Mouse (Mus musculus): ENCODE data around the gene Il21r.

Gene Il21r

DNA sequence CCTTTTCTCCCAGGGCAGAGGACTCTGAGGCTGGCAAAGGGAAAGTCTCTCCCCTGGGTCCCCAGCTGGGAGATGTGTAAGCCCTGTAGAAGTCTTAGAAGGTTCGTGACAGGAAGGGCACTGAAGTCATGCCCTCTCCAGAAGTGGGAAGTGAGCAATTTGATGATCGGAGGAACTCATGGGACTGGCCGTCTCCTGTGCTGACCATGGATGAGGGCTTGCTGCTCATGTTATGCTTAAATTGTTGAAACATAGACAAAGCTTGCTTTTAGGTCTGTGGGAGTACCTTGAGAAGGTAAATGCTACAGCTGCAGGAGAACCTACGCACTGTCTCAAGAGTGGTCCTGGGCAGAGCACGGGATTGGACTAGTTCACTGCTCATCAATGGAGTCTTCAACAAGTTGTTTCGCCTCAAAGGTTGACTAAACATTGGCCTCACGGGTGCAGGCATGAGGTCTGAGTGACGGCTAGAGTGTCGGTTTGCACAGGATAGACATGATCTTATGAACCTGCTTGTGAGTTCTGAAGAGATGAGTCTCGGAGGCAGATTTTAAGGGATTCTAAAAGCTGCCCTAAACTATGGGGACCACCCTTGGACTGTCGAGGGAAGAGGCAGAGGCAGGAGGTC lies 1.3 kb upstream of the Il21r start:
- no peak for DNase-seq

DNA sequence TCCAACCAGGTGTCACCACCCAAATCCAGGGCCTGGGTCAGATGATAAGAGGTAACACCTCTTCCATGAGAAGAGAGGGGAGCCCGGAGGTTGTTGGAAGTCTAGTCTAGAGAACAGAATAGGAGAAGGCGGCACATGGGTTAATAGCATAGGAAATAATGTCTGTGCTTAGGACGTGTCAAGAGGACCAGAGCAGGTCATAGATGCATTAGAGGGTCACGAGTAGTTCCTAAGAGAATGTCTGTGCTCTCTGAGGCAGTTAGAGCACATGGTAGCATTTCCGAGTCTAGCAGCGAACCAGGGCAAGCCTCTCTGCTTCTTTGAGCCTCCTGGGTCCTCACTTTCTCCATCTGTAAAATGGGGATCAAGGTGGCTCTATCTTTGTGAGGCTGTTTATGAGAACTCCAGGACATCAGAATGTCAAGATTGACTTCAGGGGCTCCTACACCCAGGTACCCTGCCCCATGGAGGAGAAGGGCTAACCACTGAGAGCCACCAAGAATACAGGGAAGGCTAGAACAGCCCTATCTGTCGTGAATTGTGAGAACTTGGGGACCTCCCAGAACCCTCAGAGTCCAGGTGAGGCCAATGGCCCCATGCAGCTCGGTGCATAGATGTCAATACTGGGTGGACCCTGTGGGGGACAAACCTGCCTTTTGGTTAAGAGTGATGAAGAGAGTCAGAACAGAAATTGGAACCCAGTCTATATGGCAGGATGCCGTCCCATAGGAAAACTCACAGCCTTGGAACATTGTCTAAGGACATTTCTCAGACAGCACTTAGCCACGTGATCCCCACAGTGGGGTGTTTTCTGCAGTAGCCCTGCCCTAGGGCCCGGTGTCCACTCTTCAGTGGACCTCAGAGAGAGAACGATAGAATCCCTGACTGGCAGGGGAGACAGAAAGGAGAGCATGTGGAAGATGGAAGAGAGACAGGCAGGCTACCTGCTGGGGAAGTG lies 1.4 kb downstream of the Il21r start:
- no peak for DNase-seq

DNA sequence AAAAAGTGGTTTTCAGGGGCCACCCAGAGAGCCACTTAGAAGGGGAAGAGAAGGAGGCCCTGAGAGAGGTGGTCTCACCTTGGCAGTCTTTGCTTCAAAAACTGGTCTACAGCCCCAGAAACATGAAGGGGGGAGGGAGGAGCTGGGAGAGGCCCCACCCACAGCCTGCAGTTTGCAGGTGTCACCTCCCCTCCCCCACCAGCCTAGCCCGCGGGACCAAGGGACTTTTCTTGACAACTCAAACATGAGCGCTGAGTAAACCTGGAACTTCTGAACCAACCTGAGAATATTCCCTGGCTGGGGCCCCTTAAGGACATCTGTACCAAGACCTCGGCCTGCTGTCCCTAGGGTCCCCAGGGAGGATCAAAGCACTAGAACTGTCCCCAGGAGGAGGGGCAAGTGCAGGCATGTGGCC lies 2.5 kb downstream of the Il21r start:
- DNase-seq, result no peak

DNA sequence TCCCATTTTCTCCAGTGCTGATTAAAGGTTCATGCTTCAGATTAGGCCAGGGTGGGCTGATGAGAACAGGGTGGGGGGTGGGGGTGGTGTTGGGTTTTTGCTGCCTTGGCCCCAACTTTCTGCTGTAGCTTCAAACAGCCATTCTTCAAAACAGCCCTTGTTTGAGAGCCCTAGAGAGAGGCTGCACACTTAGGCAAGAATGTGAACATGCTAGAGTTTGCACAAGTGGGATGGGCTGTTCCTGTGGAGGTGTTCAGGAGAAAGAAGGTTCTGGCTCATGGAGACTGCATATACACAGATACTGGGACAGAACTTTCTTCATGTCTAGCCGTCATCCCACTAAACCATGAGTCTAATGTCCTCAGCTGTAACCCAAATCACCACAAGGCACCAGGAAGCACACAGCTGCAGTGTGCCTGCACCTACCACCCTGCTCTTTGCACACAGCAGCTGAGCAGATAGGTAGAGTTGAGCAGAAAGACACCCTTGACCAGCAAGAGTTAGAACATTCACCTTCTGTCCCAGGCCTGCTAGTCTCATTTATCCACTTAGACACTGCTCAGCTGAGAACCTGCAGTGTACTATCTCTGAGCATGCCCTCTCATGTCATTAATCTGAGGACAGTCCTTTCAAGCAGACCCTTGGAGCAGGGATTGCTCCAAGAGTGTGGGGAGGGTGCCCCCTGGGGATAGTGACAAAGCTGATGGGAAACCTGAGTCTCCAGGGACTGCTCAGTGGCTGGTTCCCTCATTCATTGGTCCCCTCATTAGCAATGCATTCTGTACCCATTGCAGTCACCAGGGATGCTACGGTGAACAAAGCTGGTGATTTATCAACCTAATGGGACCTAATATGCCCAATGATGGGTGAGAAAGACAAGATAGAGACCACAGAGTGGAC lies 3.3 kb downstream of the Il21r start:
- DNase-seq, result no peak

DNA sequence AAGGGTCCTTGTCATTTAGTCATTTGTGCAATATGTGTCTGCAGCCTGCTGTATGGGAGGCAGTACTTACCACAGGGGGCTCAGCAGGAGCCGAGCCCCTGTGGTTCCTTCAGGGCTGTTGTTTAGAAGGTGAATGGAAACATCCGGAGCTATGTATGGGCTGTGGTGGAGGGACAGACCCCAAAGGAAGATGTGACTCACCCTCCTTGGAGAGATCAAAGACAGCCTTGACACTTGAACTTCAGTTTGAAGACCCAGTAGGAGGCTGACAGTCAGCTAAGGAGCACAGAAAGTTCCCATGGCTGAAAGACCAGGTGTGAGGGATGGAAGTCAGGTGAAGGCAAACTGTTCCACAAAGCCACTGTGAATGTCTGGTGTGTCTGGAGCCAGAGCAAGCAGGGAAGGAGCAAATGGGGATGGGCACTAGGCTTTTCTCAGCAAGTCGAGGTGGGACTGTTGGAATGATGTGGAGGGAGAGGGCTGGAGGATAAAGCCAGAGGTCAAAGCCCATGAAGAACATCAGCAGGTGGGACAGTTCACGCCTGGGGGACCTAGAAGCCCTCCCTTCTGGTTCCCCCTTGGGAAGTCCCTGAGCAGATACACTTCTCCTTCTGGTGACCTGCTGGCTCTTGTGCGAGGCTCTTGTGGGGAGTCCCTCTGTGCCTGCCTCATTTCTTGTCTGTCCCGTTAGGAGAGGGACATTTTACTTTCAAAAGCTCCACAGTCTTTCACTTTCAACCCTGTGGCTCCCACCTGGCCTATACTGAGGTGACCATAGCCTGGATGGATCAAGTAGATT lies 4.4 kb downstream of the Il21r start:
- DNase-seq, result no peak

DNA sequence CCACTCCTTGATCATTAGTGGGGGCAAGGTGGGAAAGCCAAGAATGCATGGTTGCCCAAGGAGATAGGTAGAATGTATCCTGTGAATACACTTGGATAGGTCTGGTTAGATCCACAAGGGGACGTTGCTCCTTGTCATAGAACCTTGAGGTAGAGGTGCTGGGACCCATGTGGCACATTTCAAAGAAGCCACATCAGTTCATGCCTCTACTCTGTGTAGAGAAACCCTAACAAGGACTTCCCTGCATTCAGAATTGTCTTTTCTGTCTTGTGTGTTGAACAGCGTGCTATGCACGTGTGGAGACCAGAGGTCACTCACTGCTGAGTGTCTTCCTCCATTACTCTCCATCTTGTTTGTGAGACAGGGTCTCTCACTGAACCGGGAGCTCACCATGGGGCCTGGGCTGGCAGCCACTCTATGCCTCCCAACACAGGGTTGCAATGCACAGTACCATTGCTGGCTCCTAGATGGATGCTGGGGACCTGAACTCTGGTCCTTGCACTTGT lies 5.0 kb downstream of the Il21r start:
- no peak for DNase-seq

DNA sequence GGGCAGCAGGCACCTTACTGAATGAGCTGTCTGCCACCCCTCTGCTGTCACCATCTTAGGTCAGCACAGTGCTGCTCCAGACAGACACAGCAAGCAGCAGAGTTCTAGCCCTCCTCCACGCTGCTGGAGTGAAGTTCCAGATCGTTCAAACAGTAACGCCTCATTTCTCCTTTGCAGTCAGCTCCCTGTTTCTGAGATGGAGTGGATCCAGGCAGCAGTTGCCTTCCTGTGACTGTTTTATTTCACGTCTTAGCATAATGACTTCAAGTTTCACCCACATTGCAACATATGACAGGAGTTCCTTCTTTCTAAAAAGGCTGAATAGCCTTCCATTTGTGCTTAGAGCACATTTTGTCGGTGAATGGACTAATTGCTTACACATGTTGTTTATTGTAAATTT lies 10.3 kb downstream of the Il21r start:
- DNase-seq, result no peak

DNA sequence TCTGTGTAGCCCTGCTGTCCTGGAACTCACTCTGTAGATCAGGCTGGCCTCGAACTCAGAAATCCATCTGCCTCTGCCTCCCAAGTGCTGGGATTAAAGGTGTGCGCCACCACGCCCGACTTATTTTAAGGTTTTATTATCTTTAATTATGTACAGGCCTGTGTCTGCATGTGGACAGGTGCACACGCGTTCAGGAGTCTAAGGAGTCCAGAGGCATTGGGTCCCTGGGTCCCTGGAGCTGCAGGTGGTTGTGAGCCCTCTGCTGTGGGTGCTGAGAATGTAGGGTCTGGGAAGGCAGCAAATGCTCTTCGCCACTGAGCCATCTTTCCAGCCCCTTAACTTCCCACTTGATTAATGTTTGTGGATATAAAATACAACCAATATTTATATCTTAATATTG lies 12.2 kb downstream of the Il21r start:
- DNase-seq, result no peak

DNA sequence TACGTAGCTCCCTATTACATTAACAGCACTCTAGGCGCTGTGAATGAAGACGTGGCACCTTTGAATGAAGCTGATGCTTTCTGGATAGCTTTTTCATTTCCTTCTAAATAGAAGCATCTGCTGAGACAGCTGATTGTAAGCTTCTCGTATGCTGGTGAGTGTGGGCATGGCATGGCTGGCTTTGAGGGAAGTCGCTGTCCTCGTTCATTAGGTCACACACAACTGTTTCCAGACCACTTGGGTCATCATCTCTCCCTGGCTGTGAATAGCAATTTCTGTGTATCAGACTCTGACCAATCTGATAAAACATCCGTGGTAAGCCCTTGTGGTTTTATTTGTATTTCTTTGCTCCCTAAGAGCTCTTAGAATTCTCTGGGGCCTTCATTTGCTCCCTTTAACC lies 14.8 kb downstream of the Il21r start:
- DNase-seq, result no peak

DNA sequence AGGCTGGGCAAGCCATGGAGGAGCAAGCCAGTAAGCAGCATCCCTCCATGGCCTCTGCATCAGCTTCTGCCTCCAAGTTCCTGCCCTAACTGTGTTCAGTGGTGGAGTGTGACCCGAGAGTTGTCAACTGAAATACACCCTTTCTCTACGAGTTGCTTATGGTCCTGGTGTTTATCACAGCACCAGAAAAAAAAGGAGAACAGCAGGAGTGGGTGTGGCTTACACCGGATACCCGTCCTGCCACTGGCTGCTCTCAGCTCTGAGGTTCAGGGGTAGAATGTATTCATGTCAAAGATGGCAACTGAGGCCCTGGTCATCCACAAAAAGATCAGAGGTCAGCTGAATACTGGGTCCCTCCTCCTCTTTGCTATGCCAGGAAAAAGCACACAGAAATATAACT lies 16.8 kb downstream of the Il21r start:
- DNase-seq, result no peak

DNA sequence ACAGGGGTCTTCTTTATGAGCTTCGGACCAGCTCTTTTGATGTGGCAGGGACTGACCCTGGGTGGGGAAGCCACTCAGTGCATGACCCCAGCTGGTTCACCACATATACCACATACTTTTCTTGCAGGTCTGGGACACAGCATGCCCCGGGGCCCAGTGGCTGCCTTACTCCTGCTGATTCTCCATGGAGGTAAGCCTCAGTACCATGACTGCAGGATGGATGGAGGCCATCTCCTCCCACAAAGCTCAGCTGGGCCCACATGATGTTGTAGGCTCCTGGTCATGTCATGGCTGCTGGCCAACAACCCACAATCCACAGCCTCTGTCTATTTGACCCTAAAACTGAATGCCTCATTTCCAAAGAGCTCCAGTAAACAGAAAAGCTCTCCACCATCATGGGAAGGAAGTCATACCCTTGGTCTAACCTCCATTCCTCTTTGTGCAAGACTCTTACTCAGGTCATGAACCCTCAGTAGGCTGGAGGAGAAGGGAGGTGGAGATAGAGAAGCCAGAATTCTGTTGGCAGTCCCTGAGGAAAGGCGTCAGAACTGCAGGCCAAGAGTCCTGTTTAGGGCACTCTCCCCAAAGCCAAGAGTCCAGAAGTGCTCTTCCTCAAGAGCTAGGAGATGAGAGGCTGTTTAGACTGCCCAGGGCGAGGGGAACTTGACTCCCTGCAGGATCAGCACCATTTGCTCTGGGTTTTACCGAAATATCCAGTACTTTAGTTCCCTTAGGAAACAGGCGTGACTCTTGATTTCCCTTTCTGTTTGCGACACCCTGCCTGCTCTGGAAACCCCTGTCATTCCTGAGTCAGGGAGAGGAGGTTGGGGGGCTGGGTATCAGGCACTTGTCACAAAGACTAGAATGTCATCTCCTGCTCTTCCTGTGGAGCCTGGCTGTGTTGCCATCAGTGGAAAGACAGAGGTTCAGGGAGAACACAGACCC lies 19.8 kb downstream of the Il21r start:
- no peak for DNase-seq

DNA sequence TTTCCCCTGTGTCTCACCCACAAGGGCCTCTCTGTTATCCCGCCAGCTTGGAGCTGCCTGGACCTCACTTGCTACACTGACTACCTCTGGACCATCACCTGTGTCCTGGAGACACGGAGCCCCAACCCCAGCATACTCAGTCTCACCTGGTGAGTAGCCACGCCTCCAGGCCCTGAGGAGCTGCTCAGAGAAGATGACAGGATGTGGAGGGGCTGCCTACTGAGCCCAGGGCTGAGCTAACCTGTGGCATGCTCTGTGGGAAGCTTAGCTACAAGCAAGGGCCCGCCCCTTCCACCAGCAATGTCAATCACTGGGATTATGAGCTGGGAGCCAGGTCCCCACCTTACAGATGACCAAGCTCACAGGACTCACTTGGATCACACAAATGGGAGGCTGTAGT lies 22.0 kb downstream of the Il21r start:
- no peak for DNase-seq

DNA sequence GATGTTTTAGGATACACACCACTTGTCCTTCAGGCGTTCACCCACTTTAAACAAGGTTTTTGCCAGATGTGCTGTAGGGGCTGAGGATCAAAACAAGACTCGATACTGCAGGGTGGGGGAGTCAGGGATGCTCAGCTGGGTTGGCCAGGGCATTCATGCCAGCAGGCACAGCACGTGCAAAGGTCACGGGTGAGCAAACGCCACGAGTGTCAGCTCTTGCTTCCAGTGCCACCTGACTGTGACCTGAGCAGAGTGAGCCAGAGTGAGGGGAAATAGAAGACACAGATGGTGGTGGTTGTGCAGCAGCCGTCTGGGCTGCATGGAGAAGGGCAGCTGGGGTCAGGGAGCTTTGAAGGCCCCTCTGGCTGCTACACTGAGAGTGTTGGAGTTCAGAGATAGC lies 22.6 kb downstream of the Il21r start:
- DNase-seq, result no peak

DNA sequence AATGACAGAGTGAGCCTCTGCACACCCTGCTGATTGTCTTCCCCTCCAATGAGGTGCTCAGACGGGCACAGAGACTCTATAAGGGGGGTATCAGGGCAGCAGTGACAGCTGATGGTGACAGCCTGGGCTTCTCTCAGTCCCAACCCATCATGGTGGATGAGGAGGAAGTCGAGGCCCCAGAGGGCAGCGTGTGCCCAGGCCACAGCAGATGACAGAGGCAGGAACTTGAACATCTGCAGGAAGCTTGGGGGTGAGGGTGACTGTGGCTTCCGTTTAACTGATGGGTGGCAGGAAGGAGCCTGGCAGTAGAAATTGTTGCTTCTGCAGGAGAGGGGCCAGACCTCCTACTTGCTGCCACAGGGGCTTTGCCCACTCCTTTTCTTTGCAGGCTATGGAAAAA lies 27.1 kb downstream of the Il21r start:
- peak; percentile 47 for DNase-seq

DNA sequence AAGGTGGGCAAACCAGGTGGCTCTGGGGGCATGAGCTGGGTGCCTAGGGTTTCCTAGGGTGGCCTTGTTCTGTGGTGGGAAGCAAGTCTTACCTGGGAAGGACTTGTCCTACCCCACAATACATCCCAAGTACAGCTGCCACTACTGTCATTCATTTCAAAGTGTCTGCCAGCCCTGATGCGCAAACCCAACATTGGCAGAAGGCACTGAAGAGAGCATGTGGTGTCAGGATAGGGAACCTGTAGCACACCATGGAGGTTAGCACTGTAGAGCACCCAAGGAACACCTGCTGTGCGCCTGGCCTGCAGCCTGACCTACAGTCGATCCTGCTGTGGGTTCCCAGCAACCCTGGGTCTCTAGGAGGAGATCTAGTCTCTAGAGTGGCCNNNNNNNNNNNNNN lies 27.8 kb downstream of the Il21r start:
- no peak for DNase-seq

DNA sequence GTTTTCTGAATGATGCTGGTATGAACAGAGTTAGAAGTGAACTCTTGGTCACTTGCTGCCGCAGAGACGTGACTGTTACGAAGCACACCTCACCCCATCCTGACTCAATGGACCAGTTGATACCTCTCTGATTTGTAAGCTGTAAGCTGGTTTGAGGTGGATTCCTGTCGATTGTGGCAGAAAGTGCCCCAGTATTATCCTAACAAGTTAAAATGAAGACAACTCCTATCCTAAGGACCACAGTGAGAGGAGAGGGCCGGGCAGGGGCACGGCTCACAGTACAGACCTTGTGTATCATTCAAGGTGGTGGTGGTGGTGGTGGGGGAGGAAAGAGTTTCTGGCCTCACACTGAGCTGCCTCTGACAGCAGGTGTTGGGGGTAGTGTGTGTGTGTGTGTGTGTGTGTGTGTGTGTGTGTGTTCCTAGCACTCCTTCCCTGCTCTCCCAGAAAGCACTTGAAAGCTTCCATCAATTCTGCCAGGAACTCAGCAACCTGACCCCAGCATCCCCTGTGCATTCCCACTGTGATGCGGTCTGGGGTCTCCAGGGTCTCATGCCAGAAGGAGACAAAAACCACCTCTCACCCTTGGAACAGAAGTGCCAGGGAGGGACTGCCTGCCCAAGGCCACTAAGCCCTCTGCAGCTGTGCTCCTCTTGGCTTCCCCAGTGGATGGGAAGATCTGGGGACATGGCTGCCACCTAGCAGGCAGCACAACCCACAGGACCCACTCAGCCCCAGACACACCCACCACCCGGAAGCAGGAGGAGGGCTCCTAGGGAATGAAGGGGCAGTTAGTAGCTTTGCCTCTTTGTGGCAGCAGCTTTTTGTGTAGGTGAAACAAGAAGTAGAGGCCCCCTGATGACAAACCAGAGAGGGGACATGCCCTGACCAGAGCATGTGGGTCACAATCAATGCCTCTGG lies 34.3 kb downstream of the Il21r start:
- DNase-seq, result no peak

DNA sequence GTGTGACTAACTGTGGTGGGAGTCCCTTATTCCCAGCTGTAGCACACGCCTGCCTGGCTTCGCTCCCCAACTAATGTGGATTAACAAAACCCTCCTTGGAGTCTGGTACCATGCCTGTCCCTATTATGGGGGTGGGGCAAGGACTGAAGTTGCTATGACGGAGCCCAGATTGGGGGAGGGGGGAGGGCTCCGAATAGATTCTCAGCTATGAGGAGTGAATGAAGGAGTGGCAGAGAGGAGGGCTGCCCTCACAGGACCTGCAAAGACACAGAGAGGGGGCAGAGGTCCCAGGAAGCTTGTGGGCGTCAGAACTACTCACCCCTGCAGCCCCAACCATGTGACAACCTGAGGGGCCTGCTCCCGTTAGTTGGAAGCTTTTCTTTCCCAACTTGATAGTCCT lies 35.1 kb downstream of the Il21r start:
- no peak for DNase-seq

DNA sequence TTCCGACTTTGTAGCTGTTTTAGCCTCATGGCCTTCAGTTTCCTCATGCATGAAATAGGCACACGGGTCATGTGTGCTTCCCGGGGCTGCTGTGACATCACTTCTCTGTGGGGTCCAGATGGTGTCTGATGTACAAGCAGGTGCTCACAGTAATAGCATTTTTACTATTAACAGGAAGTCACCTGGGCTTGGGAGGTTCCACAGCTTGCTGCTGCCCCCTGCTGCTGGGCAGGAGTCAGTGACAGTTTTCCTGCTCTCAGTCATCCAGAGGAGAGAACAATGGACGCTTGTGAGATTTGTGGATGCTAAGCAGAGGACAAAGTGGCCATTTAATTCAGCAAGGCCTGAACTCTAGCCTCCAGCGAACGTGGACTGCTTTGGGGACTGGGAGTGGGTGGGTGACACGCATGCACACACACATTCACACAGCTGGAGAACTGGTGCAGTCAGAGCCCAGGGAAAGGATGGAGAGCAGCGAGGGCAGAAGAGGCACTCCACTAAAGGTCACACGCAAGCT lies 35.7 kb downstream of the Il21r start:
- DNase-seq, result peak; percentile 64

DNA sequence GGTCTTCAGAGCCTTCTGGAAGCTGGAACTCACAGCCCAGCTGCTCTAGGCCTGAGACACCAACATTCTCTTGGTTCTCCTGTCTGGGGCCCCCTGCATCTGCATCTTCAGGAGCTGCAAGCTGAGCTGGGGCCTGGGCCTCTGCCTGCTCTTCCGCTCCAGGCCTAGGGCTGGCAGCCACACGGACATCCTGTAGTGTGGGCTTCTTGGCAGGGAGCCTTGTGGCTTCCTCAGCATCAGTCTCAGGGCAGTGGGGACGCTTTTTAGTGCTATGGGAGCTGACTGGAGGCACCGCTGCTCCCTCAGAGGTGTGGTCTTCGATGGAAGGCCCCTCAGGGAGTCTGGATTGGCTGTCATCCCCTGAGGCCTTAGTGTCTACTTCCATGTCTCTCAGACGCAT lies 40.7 kb downstream of the Il21r start:
- DNase-seq, result no peak

DNA sequence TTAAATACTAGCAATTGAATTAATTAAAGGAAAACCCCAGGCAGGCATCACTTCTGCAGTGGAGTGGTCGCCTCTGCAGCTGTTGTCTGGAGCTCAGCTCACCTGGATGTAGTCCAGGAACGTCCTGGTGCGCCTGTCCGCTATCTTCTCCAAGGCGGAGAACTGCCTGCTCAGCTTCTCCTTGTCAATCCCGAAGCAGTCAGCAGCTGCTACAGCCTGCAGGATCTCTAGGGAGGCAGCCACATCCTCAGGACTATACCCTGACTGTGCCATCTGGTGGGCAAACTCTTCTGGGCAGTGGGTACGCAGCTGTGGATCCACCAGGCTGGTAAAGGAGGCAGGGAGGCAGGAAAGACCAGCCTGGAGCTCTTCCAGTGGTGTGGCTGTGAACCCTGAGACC lies 42.2 kb downstream of the Il21r start:
- no peak for DNase-seq

Data from liver (tissue).